Mouse (Mus musculus) hindbrain, embryonic 16.5 days (tissue): ENCODE measurements around the gene Eed. TPM values are rescaled to one million over a fixed set of nuclear protein-coding genes. Genes with fewer than 3 reads are reported as not detected.

ENCODE experiments used
- ATAC-seq: fragments of 200-750 bp; cut with Nextera tagmentation; 2 replicates; pipeline ENCODE4 v1.8.0; 2017; ENCODE audit warnings: moderate TSS enrichment, moderate library complexity
- H3K27ac ChIP-seq: fragments of 300-500 bp; sonication (generic); 2 replicates; pipeline ENCODE4 v1.5.1; 2014; ENCODE audit warnings: low read depth, mild to moderate bottlenecking, control low read depth, low read length, moderate library complexity
- H3K27me3 ChIP-seq: fragments of 300-500 bp; sonication (generic); replicated peaks from 2 replicates; pipeline ENCODE4 v1.6.1; 2014; ENCODE audit warnings: low read length; ENCODE audit not compliant: control insufficient read depth, insufficient read depth
- H3K36me3 ChIP-seq: fragments of 300-500 bp; sonication (generic); 2 replicates; pipeline ENCODE4 v1.6.1; 2014; ENCODE audit warnings: mild to moderate bottlenecking, low read length, moderate library complexity, mixed read lengths; ENCODE audit not compliant: control insufficient read depth, insufficient read depth
- H3K4me1 ChIP-seq: fragments of 300-500 bp; sonication (generic); 2 replicates; pipeline ENCODE4 v1.6.1; 2014; ENCODE audit warnings: low read depth, low read length; ENCODE audit not compliant: control insufficient read depth, insufficient read depth
- H3K4me2 ChIP-seq: fragments of 300-500 bp; sonication (generic); 2 replicates; pipeline ENCODE4 v1.6.1; 2014; ENCODE audit warnings: mild to moderate bottlenecking, low read length, control low read depth, moderate library complexity
- H3K4me3 ChIP-seq: fragments of 300-500 bp; sonication (generic); 2 replicates; pipeline ENCODE4 v1.5.1; 2014; ENCODE audit warnings: mild to moderate bottlenecking, low read length, control low read depth, moderate library complexity
- H3K9ac ChIP-seq: fragments of 300-500 bp; sonication (generic); 2 replicates; pipeline ENCODE4 v1.6.1; 2014; ENCODE audit warnings: low read depth, mild to moderate bottlenecking, control low read depth, low read length, moderate library complexity
- H3K9me3 ChIP-seq: fragments of 300-500 bp; sonication (generic); 2 replicates; pipeline ENCODE4 v1.6.1; 2014; ENCODE audit warnings: mild to moderate bottlenecking, low read length, moderate library complexity; ENCODE audit not compliant: control insufficient read depth
- WGBS: fragments of 180-500 bp; shearing (Covaris S2); extraction: QIAGEN DNeasy Blood & Tissue Kit; methylation state at CpG from one replicate; pipeline ENCODE4 v1.1.7; 2014; 5-methylcytosine and 5-hydroxymethylcytosine counted together
- polyA plus RNA-seq: library from polyadenylated mRNA; unstranded; fragments of >200 nt; fragmentation: Nextera tagmentation; extraction: Ambion mirVana; gene quantifications from 2 replicates; pipeline ENCODE4 v1.2.1, GENCODE M21; 2015

Gene Eed
- polyA plus RNA-seq, 1 experiment from 2014 or later: 24.9 TPM

DNA sequence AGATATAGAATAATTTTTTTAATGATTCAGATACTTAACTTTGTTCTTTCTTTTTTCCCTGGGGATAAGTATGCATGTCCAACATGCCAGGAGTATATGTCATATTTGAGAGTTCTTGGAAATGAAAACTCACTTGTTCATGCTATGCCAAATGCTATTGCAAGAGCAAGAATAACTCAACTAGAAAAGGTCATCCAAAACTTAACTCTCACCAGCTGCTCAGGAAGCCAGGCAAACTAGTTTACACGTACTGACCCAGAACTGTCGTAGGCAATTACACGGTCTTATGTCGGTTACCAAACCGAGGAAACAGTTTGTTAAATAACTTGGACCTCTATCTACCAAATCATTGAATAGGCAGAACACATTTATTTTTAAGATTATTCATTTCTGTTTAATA, 64.1 kb downstream of the Eed start:
- H3K4me3 ChIP-seq: no peak overlapping the region
- H3K36me3 ChIP-seq: peaks cover 9% of the 10 kb centered on the region
- no peak overlapping the region for H3K4me2 ChIP-seq
- no peak overlapping the region for H3K27ac ChIP-seq
- no peaks in the 10 kb centered on the region for H3K27me3 ChIP-seq
- ATAC-seq: no peak
- H3K9me3 ChIP-seq: no peaks in the 10 kb centered on the region
- H3K4me1 ChIP-seq: no peaks in the 10 kb centered on the region
- 89% methylated on average over 5 of the region's 5 CpGs for WGBS
- H3K9ac ChIP-seq: no peak overlapping the region

DNA sequence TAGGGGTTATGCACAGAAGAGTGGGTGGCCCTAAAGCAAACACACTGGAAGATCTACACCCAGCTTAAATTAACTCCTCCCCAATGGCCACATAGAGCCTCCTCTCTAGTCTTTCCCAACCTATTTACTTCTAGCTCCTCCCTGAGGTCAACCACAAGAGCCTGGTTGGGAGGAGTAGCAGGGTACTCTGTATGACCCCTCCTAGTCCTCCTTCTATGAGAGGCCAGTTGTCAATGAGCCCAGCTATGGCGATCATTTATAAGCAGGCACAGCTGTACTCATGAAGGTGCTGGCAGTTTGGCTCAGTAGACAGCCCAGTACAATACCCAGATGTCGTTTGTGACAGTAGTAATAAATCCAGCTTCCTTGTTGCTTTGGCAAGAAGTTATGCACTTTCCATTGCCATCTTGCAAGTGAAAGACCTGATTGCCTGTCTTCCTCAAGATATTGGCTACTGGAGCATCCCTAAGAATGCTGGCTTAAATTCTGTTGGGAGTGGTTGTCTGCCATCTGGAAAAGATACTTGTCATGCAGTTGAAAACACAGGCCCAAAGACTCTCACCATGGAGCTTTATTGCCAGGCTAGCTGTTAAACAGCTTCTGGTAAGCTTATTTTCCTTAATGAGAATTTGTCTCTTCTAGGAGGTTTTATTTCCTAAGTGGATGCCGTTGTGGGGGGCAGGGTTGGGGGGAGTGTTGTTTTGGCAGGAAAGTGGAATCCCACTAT, 67.2 kb downstream of the Eed start:
- Histone ChIP-seq H3K27ac (no peak overlapping the region), H3K9ac (no peak overlapping the region), H3K4me3 (no peak overlapping the region), H3K27me3 (no peaks in the 10 kb centered on the region), H3K4me1 (no peaks in the 10 kb centered on the region), H3K9me3 (no peaks in the 10 kb centered on the region), H3K4me2 (no peak overlapping the region), H3K36me3 (peaks cover 9% of the 10 kb centered on the region)
- peak; percentile 56; the same call in 1 of the 2 replicates for ATAC-seq
- WGBS: 74% methylated on average over 3 of the region's 3 CpGs

DNA sequence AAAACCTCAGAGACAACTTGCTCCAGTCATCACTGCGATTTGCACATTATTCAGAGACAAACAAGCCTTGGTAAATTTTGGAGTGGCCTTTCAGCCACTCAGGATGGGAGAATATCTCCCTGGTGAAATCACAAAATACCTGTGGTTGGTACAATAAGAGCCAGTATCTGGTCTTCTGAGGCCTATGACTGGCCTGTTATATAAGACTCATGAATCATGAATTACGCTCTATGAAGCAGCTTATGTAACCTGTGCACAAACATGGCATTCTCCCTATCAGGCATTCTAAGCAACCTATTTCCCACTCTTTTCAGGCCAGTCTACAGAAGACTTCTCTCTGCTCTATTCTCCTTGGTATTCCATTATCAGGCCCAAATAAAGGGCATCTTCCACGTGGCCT, 68.4 kb downstream of the Eed start:
- no peaks in the 10 kb centered on the region for H3K27me3 ChIP-seq
- 90% methylated on average over 3 of the region's 3 CpGs for WGBS
- no peak overlapping the region for H3K9ac ChIP-seq
- no peak overlapping the region for H3K4me3 ChIP-seq
- ATAC-seq: no peak
- H3K36me3 ChIP-seq: peaks cover 9% of the 10 kb centered on the region
- H3K9me3 ChIP-seq: no peaks in the 10 kb centered on the region
- no peak overlapping the region for H3K27ac ChIP-seq
- no peak overlapping the region for H3K4me2 ChIP-seq
- H3K4me1 ChIP-seq: no peaks in the 10 kb centered on the region

DNA sequence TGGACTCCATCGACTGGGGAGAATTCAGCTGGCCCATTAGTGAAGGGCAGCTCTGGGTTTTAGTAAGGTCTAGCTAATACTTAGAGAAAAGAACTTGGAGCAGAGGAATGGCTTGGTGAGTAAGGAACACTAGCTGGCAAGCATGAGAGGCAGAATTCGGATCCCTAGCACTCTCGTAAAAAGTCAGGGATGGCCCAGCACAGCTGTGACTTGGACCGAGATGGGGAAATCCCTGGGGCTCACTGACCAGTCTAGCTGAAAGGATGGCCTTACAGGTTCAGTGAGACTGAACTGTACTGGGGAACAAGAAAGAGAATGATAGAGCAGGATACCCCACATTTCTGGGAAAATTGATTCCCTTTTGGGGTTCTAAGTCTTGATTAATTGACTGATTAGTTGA, 71.1 kb downstream of the Eed start:
- Histone ChIP-seq H3K27ac (no peak overlapping the region), H3K36me3 (no peaks in the 10 kb centered on the region), H3K4me3 (no peak overlapping the region), H3K27me3 (no peaks in the 10 kb centered on the region), H3K4me1 (no peaks in the 10 kb centered on the region), H3K9ac (no peak overlapping the region), H3K9me3 (no peaks in the 10 kb centered on the region), H3K4me2 (no peak overlapping the region)
- WGBS: 80% methylated on average over 4 of the region's 4 CpGs
- no peak for ATAC-seq

DNA sequence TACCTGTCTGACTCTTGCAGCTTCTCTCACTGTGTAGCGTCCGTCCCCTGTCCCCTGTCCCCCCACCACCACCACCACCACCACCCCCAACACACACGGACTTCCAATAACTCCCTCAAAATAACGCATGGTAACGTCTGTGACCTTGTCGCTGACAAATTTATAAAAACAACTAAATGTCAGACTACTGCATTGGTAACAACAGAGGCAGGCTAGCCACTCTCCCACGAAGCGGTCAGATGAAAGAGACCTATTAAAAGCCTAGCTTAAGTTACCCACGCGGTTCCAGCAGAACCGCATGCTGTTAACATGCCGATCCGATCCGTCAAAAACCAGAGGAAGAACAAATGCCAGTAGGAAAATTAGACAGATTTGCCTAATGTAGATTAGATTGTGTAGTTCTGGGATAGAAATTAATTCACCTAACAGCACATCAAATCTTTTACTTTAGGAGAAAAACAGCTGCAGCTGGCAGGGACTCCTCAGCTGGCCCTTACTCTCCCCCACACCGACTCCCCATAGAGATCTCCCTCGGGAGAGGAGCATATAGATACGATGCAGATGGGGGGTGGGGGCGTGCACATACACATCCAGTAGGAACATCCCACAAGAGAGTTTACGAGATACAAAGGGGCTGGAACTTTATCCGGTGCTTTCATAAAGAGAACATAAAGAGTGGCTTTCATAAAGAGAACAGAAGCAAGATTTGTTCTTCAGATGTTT, 71.7 kb downstream of the Eed start:
- no peak for ATAC-seq
- H3K27ac ChIP-seq: no peak overlapping the region
- H3K27me3 ChIP-seq: no peaks in the 10 kb centered on the region
- H3K4me1 ChIP-seq: no peaks in the 10 kb centered on the region
- WGBS: 78% methylated on average over 20 of the region's 20 CpGs
- no peak overlapping the region for H3K4me2 ChIP-seq
- H3K9ac ChIP-seq: no peak overlapping the region
- no peak overlapping the region for H3K4me3 ChIP-seq
- no peaks in the 10 kb centered on the region for H3K36me3 ChIP-seq
- no peaks in the 10 kb centered on the region for H3K9me3 ChIP-seq

DNA sequence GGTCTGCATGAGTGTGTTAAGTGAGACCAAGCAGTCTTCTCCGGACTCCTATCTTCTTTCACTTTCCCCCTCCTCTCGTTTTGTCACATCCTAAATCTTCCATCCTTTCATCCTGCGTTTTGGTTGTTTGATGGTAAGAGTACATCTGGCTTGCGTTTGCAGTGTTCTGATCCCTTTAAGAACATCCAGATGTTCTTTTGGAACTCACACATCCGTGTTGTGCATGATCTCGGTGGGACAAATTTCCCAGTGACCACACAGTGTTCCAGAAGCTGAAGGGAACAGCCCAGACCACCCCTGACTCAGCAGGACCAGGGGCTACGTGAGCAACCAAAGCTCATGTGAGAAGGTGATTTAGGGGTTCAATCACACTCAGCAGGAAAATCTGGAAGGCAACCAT, 72.4 kb downstream of the Eed start:
- ATAC-seq: no peak
- H3K27me3 ChIP-seq: no peaks in the 10 kb centered on the region

DNA sequence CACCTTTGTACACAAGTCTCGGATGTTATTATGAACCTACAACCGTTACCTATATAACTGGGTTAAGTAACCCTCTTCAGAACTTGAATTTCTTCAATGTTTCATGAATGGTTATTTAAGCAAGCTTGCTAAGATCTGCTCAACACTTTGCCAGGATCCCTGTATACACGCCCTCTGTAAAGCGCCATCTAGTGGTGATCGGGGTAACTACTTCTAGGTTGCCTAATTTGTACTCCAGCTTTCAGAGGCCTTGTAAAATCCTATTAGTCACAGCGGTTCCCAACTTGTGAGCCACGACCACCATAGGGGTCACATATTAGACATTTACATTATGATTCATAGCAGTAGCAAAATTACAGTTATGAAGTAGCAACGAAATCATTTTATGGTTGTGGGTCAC, 72.8 kb downstream of the Eed start:
- ATAC-seq: peak; percentile 83
- Histone ChIP-seq H3K4me2 (no peak overlapping the region), H3K27ac (no peak overlapping the region), H3K36me3 (no peaks in the 10 kb centered on the region), H3K4me3 (no peak overlapping the region), H3K9me3 (no peaks in the 10 kb centered on the region), H3K27me3 (no peaks in the 10 kb centered on the region), H3K4me1 (peaks cover 5% of the 10 kb centered on the region), H3K9ac (no peak overlapping the region)
- WGBS: 22% methylated on average over 8 of the region's 8 CpGs

More for the DNA sequence above, 72.4 kb downstream of the Eed start:
- Histone ChIP-seq H3K27ac (no peak overlapping the region), H3K4me1 (peaks cover 4% of the 10 kb centered on the region), H3K9ac (no peak overlapping the region), H3K9me3 (no peaks in the 10 kb centered on the region), H3K36me3 (no peaks in the 10 kb centered on the region), H3K4me3 (no peak overlapping the region), H3K4me2 (no peak overlapping the region)
- WGBS: 71% methylated on average over 7 of the region's 7 CpGs

Other genes with a start within 250 kb of the Eed start
- gene Ccdc81, start 77.4 kb downstream of the Eed start, polyA plus RNA-seq: 0.79 and 0.90 TPM in 2 replicates
- gene Hikeshi, start 39.8 kb downstream of the Eed start, polyA plus RNA-seq: 124 and 133 TPM in 2 replicates
- gene Picalm, start 149.2 kb upstream of the Eed start, polyA plus RNA-seq: 34.4 and 35.6 TPM in 2 replicates